Mouse (Mus musculus) C2C12 (cell line): ENCODE data around the gene Tm4sf4.

Experiments used
- CEBPB ChIP-seq: IDR thresholded peaks from one replicate; pipeline ENCODE4 v1.6.1; 2011; ENCODE audit warnings: low read depth, mild to moderate bottlenecking, control low read depth, moderate library complexity
- CTCF ChIP-seq: IDR thresholded peaks from one replicate; pipeline ENCODE4 v1.5.1; 2011; ENCODE audit not compliant: control insufficient read depth, insufficient read depth, insufficient read length
- MAX ChIP-seq: IDR thresholded peaks from one replicate; pipeline ENCODE4 v1.6.1; 2011; ENCODE audit warnings: mild to moderate bottlenecking, control low read depth
- MYOG ChIP-seq: IDR thresholded peaks from one replicate; pipeline ENCODE4 v1.6.1; 2011; ENCODE audit not compliant: control insufficient read depth, insufficient read length; ENCODE audit errors: extremely low read depth

- no peak for TF ChIP-seq CTCF
- TF ChIP-seq MYOG: no peak
- TF ChIP-seq CEBPB: no peak
- TF ChIP-seq MAX: no peak
Observed at GRCm38 (mm10) chr3:57474421-57474820, 49.3 kb downstream of the Tm4sf4 start.
